Mouse (Mus musculus) left cerebral cortex, adult 9 months (tissue): ENCODE data around the gene Ndufs2.

Source experiments
- DNase-seq, 2 experiments: peaks; one replicate each; pipeline ENCODE4 v3.0.0; 2022; ENCODE audit warnings: low spot score in 2 of 2

Gene Ndufs2

GRCm38 (mm10) chr1:171195887-171196397 is 55.2 kb downstream of the Ndufs2 start, which contains the start of gene Pcp4l1:
TSS of gene Pcp4l1 (minus strand) at chr1:171196268.
- DNase-seq, result peak; percentile 55 to 63

GRCm38 (mm10) chr1:171195046-171195822 is 56.0 kb downstream of the Ndufs2 start:
- no peak for DNase-seq

DNA sequence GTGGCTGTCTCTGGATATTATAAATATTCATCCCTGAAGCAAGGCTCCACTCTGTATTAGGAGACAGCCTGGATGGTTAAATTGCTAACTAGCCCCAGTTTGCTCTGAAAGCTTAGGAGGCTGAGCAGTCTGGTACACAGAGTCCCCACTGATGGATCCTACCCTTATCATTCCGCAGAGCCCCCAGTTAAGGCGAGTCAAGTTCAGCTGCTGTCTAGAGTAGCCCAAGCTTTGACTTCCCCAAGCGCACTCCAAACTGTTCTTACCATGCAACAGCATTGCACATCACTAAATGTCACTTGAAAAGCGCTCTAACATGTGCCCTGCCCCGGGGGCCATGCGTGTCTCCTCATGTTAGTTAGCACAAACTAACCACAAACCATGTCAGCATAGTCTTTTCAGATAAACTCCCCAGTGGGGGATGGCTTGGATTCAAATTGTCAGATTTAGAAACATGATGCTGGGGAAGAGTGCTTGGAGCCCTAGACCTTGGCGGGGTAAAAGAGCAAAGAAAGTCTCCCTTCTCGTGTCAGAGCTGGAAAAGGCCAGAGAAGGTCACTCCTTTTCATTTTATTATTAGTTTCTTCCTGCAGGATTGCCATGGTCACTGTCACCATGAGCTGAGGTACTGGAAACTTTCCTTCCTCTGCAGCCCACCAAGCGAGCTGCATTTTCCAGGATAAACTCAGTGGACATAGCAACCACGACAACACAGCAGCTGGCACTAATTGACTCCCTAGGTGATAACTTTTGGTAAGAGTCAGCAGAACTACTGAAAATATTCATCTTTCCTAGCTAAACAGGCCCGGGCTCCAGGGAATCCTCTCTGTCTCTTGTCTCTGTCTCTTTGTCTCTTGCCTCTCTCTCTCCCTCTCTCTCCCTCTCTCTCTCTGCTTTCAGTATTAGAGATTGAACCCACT is 57.0 kb downstream of the Ndufs2 start:
- no peak for DNase-seq

DNA sequence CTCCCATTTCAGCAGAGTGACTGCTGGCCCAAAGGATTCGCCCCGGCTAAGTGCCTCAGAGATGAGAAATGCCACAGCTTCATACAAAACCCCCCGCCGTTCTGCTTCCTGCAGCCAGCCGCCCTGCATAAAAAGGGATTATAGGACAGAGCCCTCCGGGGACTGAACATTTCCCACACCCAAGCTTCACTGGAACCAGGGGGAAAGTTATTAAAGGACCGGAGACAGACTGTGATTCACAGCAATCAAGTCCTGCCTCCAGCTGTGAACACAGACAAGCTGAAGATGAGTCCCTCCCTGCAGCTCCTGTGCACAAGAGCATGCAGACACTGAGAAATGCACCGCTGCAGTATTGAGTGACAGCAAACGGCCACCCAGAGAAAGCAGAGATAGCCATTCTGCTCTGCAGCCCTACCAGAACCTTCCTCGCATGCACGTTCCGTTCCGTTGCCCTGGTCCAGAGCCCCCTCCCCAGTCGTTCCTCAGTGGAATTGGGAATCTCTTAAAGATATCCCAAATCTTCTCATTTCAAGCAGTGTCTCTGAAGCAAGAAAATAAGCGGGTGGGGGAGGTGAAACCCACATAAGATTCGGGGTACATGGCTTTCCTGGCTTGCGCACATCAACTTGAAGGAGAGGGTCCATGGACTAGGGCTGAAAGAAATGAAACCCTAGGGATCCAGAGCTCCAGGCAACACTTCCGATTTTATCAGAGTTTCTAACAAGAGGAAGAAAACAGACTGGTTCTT is 57.9 kb downstream of the Ndufs2 start:
- no peak for DNase-seq

DNA sequence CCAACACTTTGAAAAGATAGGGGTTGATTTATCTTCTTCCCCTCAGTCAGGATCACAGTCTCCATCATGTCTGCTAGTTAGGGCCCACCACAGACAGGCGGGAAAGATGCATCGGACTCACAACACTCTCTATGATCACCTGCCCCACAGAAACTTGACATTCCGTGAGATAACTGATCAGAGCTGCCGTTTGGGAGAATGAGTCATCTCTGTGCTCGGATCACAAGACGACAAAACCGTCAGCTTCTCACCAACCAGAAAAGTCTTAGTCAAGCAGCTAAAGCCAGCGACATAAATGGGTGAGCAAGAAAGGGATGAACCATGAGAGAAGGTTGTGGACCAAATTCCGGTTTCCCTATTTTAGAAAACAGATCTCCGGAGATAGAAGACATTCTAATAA is 58.9 kb downstream of the Ndufs2 start:
- no peak for DNase-seq

- DNase-seq, result no peak
These were observed 60.4 kb downstream of the Ndufs2 start for GRCm38 (mm10) chr1:171190832-171191231.

DNA sequence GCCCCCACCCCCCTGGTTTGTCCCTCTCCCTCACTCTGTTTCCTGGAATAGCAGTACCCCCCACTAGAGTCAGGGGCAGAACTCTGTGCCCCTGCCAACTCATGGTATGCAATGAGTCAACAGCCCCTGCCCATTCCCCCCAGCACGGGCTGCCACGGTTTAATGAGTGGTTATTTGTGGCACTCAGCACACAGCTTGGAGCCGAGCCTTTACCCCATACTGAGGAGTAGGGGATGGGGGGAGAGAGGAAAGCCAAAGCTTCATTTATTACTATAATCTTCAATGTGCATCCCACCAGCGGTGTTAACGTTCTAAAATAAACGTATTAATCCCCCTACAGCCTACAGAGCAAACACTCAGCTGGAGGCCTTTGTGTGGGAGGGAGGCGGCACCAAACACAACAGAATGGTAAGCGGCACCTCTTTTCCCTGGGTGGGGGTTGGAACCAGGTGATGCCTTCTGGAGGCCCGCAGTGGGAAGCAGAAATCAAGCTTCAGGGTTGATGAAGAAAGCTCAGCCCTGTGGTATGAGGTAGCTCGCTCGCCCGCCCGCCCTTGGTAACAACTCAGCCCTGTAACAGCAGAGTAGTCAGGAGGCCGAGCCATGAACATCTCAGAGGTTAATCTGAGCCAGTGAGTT is 61.6 kb downstream of the Ndufs2 start:
- DNase-seq, result peak in 1 of 2 experiments; percentile 52

- no peak for DNase-seq
These were observed 62.1 kb downstream of the Ndufs2 start for GRCm38 (mm10) chr1:171189046-171189445.

- DNase-seq, result no peak
These were observed 63.1 kb downstream of the Ndufs2 start for GRCm38 (mm10) chr1:171187851-171188700.

GRCm38 (mm10) chr1:171185655-171186054 is 65.5 kb downstream of the Ndufs2 start:
- no peak for DNase-seq
